Mouse (Mus musculus) erythroblast, embryonic 14.5 days (primary cell): Measurements from ENCODE around the gene Vmn2r66. TPM values are rescaled to one million over a fixed set of nuclear protein-coding genes. Genes with fewer than 3 reads are reported as not detected.

Experiments
- H3K27me3 ChIP-seq: 2 replicates; pipeline ENCODE4 v1.6.1; 2012; ENCODE audit warnings: inconsistent platforms; ENCODE audit not compliant: control insufficient read depth
- H3K36me3 ChIP-seq: 2 replicates; pipeline ENCODE4 v1.6.1; 2012; ENCODE audit warnings: mild to moderate bottlenecking, inconsistent platforms; ENCODE audit not compliant: control insufficient read depth
- H3K4me1 ChIP-seq: 2 replicates; pipeline ENCODE4 v1.6.1; 2012; ENCODE audit warnings: inconsistent platforms; ENCODE audit not compliant: control insufficient read depth
- H3K4me3 ChIP-seq: replicated peaks from 2 replicates; pipeline ENCODE3; 2012; ENCODE audit warnings: moderate library complexity, mild to moderate bottlenecking, inconsistent platforms
- H3K9me3 ChIP-seq: 2 replicates; pipeline ENCODE4 v1.6.1; 2012; ENCODE audit warnings: low read length, inconsistent platforms, mixed read lengths; ENCODE audit not compliant: control insufficient read depth
- GATA1 ChIP-seq: IDR thresholded peaks from 2 replicates; pipeline ENCODE4 v1.6.1; 2012; ENCODE audit warnings: low read length, inconsistent platforms, mixed read lengths
- TAL1 ChIP-seq: IDR thresholded peaks from 3 replicates; pipeline ENCODE4 v1.6.1; 2012; ENCODE audit warnings: low read length, inconsistent platforms, mixed read lengths
- polyA plus RNA-seq: library from polyadenylated mRNA; stranded (reverse); fragments of >175 nt; gene quantifications from 2 replicates; pipeline ENCODE4 v1.2.3, GENCODE M21; 2012

The Vmn2r66 gene
- polyA plus RNA-seq = under 0.01 TPM in 1 of 2 replicates, not detected in the other

- H3K36me3 ChIP-seq = no peaks in the 10 kb centered on the region
- TF ChIP-seq TAL1 (no peak), GATA1 (no peak)
- no peaks in the 10 kb centered on the region for H3K9me3 ChIP-seq
- H3K4me3 ChIP-seq = no peak within 1 kb of the TSS
- no peaks in the 10 kb centered on the region for H3K4me1 ChIP-seq
- no peaks in the 10 kb centered on the region for H3K27me3 ChIP-seq
Measured at GRCm38 (mm10) chr7:85012168-85012567, at the start of gene Vmn2r66. Gene Vmn2r66 (minus strand): TSS chr7:85012268.

GRCm38 (mm10) chr7:84996694-84997093 is 15.4 kb downstream of the Vmn2r66 start:
- Histone ChIP-seq H3K4me3 (no peak overlapping the region), H3K36me3 (no peaks in the 10 kb centered on the region), H3K27me3 (no peaks in the 10 kb centered on the region), H3K4me1 (no peaks in the 10 kb centered on the region), H3K9me3 (no peaks in the 10 kb centered on the region)
- no peak for TF ChIP-seq TAL1
- no peak for TF ChIP-seq GATA1

- Histone ChIP-seq H3K4me3 (no peak within 1 kb of the TSS), H3K4me1 (no peaks in the 10 kb centered on the region), H3K9me3 (peaks cover 2% of the 10 kb centered on the region; the same call in 1 of the 2 replicates), H3K27me3 (no peaks in the 10 kb centered on the region), H3K36me3 (no peaks in the 10 kb centered on the region)
- TF ChIP-seq GATA1 (no peak), TAL1 (no peak)
Measured at GRCm38 (mm10) chr7:84964015-84964414, 48.1 kb downstream of the Vmn2r66 start, which contains the start of gene Vmn2r65. Gene Vmn2r65 (minus strand): TSS chr7:84964115.

Other genes with a start within 250 kb of the Vmn2r66 start
- gene Olfr291, start 158.7 kb downstream of the Vmn2r66 start, polyA plus RNA-seq = 0.03 TPM in 1 of 2 replicates, not detected in the other
- gene Vmn2r65, start 48.2 kb downstream of the Vmn2r66 start, polyA plus RNA-seq = under 0.01 TPM in 1 of 2 replicates, not detected in the other
- 0.01 TPM in 1 of 2 replicates, not detected in the other for gene Vmn2r67, start 143.7 kb upstream of the Vmn2r66 start, polyA plus RNA-seq
- 0.02 TPM in 1 of 2 replicates, not detected in the other for gene Vmn2r68, start 225.5 kb upstream of the Vmn2r66 start, polyA plus RNA-seq